Mouse (Mus musculus) liver, embryonic 14.5 days (tissue): Measurements from ENCODE around the gene Gm20379. TPM values are rescaled to one million over a fixed set of nuclear protein-coding genes. Genes with fewer than 3 reads are reported as not detected.

Experiments
- ATAC-seq: fragments of 200-750 bp; cut with Nextera tagmentation; 2 replicates; pipeline ENCODE4 v1.8.0; 2017; ENCODE audit warnings: moderate number of reproducible peaks, mild to moderate bottlenecking, moderate library complexity; ENCODE audit not compliant: insufficient read depth
- DNase-seq, 3 experiments: peaks; one replicate each; pipeline ENCODE4 v3.0.0-alpha.2; 2012 to 2013; ENCODE audit warnings: low read depth in 3 of 3, low spot score in 3 of 3
- H3K27ac ChIP-seq: fragments of 300-500 bp; sonication (generic); 2 replicates; pipeline ENCODE4 v1.5.1; 2014; ENCODE audit warnings: moderate library complexity, mild to moderate bottlenecking, control low read depth, inconsistent platforms
- H3K27me3 ChIP-seq: fragments of 300-500 bp; sonication (generic); 2 replicates; pipeline ENCODE4 v1.6.1; 2014; ENCODE audit warnings: mild to moderate bottlenecking, low read length, moderate library complexity; ENCODE audit not compliant: control insufficient read depth, insufficient read depth
- H3K36me3 ChIP-seq: fragments of 300-500 bp; sonication (generic); replicated peaks from 2 replicates; pipeline ENCODE4 v1.6.1; 2014; ENCODE audit warnings: low read depth; ENCODE audit not compliant: control insufficient read depth, insufficient read depth
- H3K4me1 ChIP-seq, 2 experiments: fragments of 200-500 bp in 1 of 2; fragments of 300-500 bp in 1 of 2; sonication (generic) in 1 of 2; replicated peaks; 2 replicates each; pipeline ENCODE4 v1.6.1; 2012 to 2014; ENCODE audit warnings: antibody characterized with exemption in 1 of 2, inconsistent platforms in 1 of 2, low read length in 1 of 2; ENCODE audit not compliant: control insufficient read depth in 2 of 2, insufficient read depth in 2 of 2
- H3K4me2 ChIP-seq: fragments of 300-500 bp; sonication (generic); 2 replicates; pipeline ENCODE4 v1.6.1; 2014; ENCODE audit warnings: low read depth, mild to moderate bottlenecking, control low read depth, moderate library complexity
- H3K4me3 ChIP-seq, 2 experiments: fragments of 200-500 bp in 1 of 2; fragments of 300-500 bp in 1 of 2; sonication (generic) in 1 of 2; 2 replicates each; pipeline ENCODE4 v1.5.1; 2012 to 2014; ENCODE audit warnings: low read depth in 2 of 2, low read length in 2 of 2, mild to moderate bottlenecking in 2 of 2, control low read depth in 1 of 2, inconsistent platforms in 1 of 2, moderate library complexity in 1 of 2; ENCODE audit not compliant: insufficient read depth in 1 of 2
- H3K9ac ChIP-seq: fragments of 300-500 bp; sonication (generic); replicated peaks from 2 replicates; pipeline ENCODE4 v1.6.1; 2014; ENCODE audit warnings: mild to moderate bottlenecking, control low read depth, moderate library complexity
- H3K9me3 ChIP-seq: fragments of 300-500 bp; sonication (generic); 2 replicates; pipeline ENCODE4 v1.6.1; 2016; ENCODE audit warnings: low read length, mixed read lengths; ENCODE audit not compliant: control insufficient read depth
- CTCF ChIP-seq: IDR thresholded peaks from 2 replicates; pipeline ENCODE4 v1.5.1; 2016; ENCODE audit warnings: antibody characterized with exemption, low read depth, control low read depth
- EP300 ChIP-seq: IDR thresholded peaks from 2 replicates; pipeline ENCODE4 v1.6.1; 2016; ENCODE audit warnings: antibody characterized with exemption, low read depth
- WGBS: fragments of 180-500 bp; shearing (Covaris S2); extraction: QIAGEN DNeasy Blood & Tissue Kit; methylation state at CpG from one replicate; pipeline ENCODE4 v1.1.7; 2014; ENCODE audit not compliant: insufficient replicate concordance; 5-methylcytosine and 5-hydroxymethylcytosine counted together
- polyA plus RNA-seq, 2 experiments: library from polyadenylated mRNA; depleted of rRNA in 1 of 2; stranded (reverse) in 1 of 2; unstranded in 1 of 2; fragments of >200 nt; fragmentation: Nextera tagmentation in 1 of 2; extraction: Ambion mirVana in 1 of 2; gene quantifications; 2 replicates each; pipeline versions ENCODE4 v1.2.1 to v1.2.3; 2012 to 2014

The Gm20379 gene
- polyA plus RNA-seq, 2 experiments, result 0.19 TPM; not detected in 1

- Histone ChIP-seq H3K4me1 (no peaks in the 10 kb centered on the region), H3K9ac (no peak overlapping the region), H3K9me3 (no peaks in the 10 kb centered on the region), H3K36me3 (no peaks in the 10 kb centered on the region), H3K4me3 (no peak overlapping the region), H3K27me3 (no peaks in the 10 kb centered on the region), H3K27ac (no peak overlapping the region), H3K4me2 (no peak overlapping the region)
- no peak for ATAC-seq
- TF ChIP-seq CTCF (no peak), EP300 (no peak)
- DNase-seq, result no peak
- WGBS, result 84% methylated on average over 9 of the region's 9 CpGs
Observed at GRCm38 (mm10) chr13:92275292-92275691, 30.5 kb upstream of the Gm20379 start.

GRCm38 (mm10) chr13:92277027-92277426 is 28.8 kb upstream of the Gm20379 start:
- Histone ChIP-seq H3K4me3 (no peak overlapping the region), H3K9me3 (no peaks in the 10 kb centered on the region), H3K4me2 (no peak overlapping the region), H3K9ac (no peak overlapping the region), H3K27ac (no peak overlapping the region), H3K4me1 (no peaks in the 10 kb centered on the region), H3K36me3 (no peaks in the 10 kb centered on the region), H3K27me3 (no peaks in the 10 kb centered on the region)
- DNase-seq, result no peak
- no peak for ATAC-seq
- TF ChIP-seq EP300 (no peak), CTCF (no peak)
- WGBS, result 61% methylated on average over 2 of the region's 2 CpGs

- DNase-seq (no peak), ATAC-seq (no peak)
- Histone ChIP-seq H3K27me3 (no peaks in the 10 kb centered on the region), H3K9ac (no peak overlapping the region), H3K9me3 (no peaks in the 10 kb centered on the region), H3K27ac (no peak overlapping the region), H3K4me1 (no peaks in the 10 kb centered on the region), H3K4me2 (no peak overlapping the region), H3K36me3 (no peaks in the 10 kb centered on the region), H3K4me3 (no peak overlapping the region)
- TF ChIP-seq CTCF (no peak), EP300 (no peak)
- WGBS, result 63% methylated on average over 4 of the region's 4 CpGs
Observed at GRCm38 (mm10) chr13:92291605-92292004, 14.2 kb upstream of the Gm20379 start.

GRCm38 (mm10) chr13:92293883-92294282 is 11.9 kb upstream of the Gm20379 start:
- Histone ChIP-seq H3K9me3 (no peaks in the 10 kb centered on the region), H3K36me3 (no peaks in the 10 kb centered on the region), H3K9ac (no peak overlapping the region), H3K4me2 (no peak overlapping the region), H3K4me1 (no peaks in the 10 kb centered on the region), H3K27ac (no peak overlapping the region), H3K27me3 (no peaks in the 10 kb centered on the region), H3K4me3 (no peak overlapping the region)
- DNase-seq (no peak), ATAC-seq (no peak)
- 60% methylated on average over 5 of the region's 5 CpGs for WGBS
- TF ChIP-seq CTCF (no peak), EP300 (no peak)

- no peak for ATAC-seq
Observed at GRCm38 (mm10) chr13:92296490-92296889, 9.3 kb upstream of the Gm20379 start.

More at GRCm38 (mm10) chr13:92296490-92296889, 9.3 kb upstream of the Gm20379 start:
- Histone ChIP-seq H3K4me1 (no peaks in the 10 kb centered on the region), H3K27ac (no peak overlapping the region), H3K36me3 (no peaks in the 10 kb centered on the region), H3K4me2 (no peak overlapping the region), H3K9ac (no peak overlapping the region), H3K9me3 (no peaks in the 10 kb centered on the region), H3K27me3 (no peaks in the 10 kb centered on the region), H3K4me3 (no peak overlapping the region)
- 80% methylated on average over 4 of the region's 4 CpGs for WGBS
- no peak for DNase-seq
- no peak for TF ChIP-seq CTCF
- no peak for TF ChIP-seq EP300
